Mouse (Mus musculus) kidney, embryonic 15.5 days (tissue): ENCODE results near the gene Trp53rkb. TPM values are rescaled to one million over a fixed set of nuclear protein-coding genes. Genes with fewer than 3 reads are reported as not detected.

ENCODE experiments used
- polyA plus RNA-seq: library from polyadenylated mRNA; unstranded; fragments of >200 nt; fragmentation: Nextera tagmentation; extraction: Ambion mirVana; gene quantifications from 2 replicates; pipeline ENCODE4 v1.2.1, GENCODE M21; 2015

The Trp53rkb gene
- polyA plus RNA-seq, 1 experiment from 2014 or later, result 8.5 TPM

Other genes with a start within 250 kb of the Trp53rkb start
- gene Prex1, start 78.7 kb upstream of the Trp53rkb start, polyA plus RNA-seq, result 16.0 TPM in 2 replicates
- 4.3 and 4.4 TPM in 2 replicates for gene Arfgef2, start 13.1 kb downstream of the Trp53rkb start, polyA plus RNA-seq
- gene Cse1l, start 113.5 kb downstream of the Trp53rkb start, polyA plus RNA-seq, result 136 and 138 TPM in 2 replicates
- gene Stau1, start 203.8 kb downstream of the Trp53rkb start, polyA plus RNA-seq, result 86.4 and 88.7 TPM in 2 replicates
- gene Ddx27, start 222.7 kb downstream of the Trp53rkb start, polyA plus RNA-seq, result 57.7 and 59.4 TPM in 2 replicates